Comparison of ENCODE assay signal across 8 mouse cellular contexts in the genomic region with DNA sequence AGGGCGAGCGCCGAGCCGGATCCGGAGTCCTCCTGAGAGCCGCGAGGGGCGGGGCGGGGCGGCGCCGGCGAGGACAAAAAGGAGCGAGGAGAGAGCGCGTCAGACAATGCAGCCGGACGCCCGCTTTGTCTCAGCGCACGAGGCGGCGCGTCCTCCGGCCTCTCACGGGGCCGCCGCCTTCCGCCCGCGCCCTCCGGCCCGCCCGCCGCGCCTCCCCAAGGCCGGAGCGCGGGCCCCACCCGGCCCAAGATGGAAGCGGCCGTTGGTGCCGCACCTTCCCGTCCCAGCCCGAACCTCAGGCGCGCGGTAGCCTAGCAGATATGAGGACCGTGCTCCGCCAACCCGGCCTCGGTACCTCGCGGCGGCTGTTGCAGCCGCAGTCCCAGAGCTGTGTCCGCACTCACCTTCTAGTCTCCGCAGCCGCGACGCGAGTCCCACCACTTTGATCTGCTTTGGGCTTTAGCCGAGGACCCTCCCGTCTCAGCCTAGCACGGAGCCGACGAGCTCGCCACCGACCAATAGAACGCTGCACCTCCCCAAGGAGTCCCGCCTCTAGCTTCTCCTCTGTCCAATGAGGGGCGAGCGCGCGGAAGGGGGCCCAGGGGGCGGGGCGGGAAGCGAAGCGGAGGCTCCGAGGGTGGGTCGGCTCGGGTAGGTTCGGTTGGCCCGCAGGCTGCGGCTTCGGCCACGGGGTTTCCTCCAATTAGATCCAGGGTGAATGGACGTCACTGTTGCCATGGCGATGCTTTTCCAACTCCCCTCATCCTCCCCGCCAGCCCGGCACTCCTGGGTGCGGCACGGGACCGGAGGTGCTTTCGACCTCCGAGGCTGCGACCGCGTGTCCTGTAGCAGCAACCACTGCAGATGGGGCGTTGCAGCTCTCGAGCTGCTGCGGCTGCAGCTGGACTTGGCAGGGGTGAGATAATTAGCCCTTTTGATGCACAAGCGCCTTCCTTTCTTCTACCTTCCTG. TPM values are rescaled to one million over a fixed set of nuclear protein-coding genes. Genes with fewer than 3 reads are reported as not detected.
A peak's percentile ranks its signal among the peaks of the same experiment; 100 is the strongest.
DNase-seq lines count a peak whose midpoint lies in the region; ATAC-seq and TF ChIP-seq lines count a peak whose summit lies in the region.

A gene (minus strand): TSS at position 538 of the 971 bp plus-strand sequence.

- DNase-seq in G1E (ENCODE audit: low spot score) = peak; percentile 99
- DNase-seq in cerebellum, adult 18-20 months = peak; percentile 96 to 99
- peak; percentile 93 to 94 for DNase-seq in heart, postnatal 36 days
- peak; percentile 97 for DNase-seq in layer of hippocampus, adult 2 months (ENCODE audit: low spot score in 2 of 2)
- DNase-seq in lung, embryonic 14.5 days = peak; percentile 99
- DNase-seq in thymus, adult 2 months = peak; percentile 92

- TF ChIP-seq CTCF in G1E (IDR thresholded peaks at IDR 0.05; ENCODE audit: low read depth, low read length) = no peak
- TF ChIP-seq CTCF in layer of hippocampus, adult 2 months (conservative IDR thresholded peaks at IDR 0.05) = no peak
- TF ChIP-seq CTCF in lung, embryonic 14.5 days (IDR thresholded peaks at IDR 0.05; ENCODE audit: low read depth) = no peak
- TF ChIP-seq CTCF in olfactory bulb, adult 2 months (IDR thresholded peaks at IDR 0.05; ENCODE audit: insufficient read depth, low read depth, low read length) = no peak
- no peak for TF ChIP-seq CTCF in thymus, adult 2 months (IDR thresholded peaks at IDR 0.05; ENCODE audit: borderline replicate concordance, control insufficient read depth, extremely low read depth, insufficient read depth, low read length, poor library complexity)

- peak; percentile 88 for TF ChIP-seq POLR2A in olfactory bulb, adult 2 months (IDR thresholded peaks at IDR 0.05; ENCODE audit: insufficient read depth, low read depth, low read length)
- peak; percentile 74 for TF ChIP-seq POLR2A in thymus, adult 2 months (IDR thresholded peaks at IDR 0.05; ENCODE audit: control insufficient read depth, extremely low read depth, insufficient read depth, low read length, poor library complexity)

- peak within 1 kb of the TSS; percentile 98 for H3K9ac ChIP-seq in forebrain, embryonic 16.5 days (replicated peaks; ENCODE audit: low read depth, low read length)
- peak within 1 kb of the TSS; percentile 97 for H3K9ac ChIP-seq in lung, embryonic 14.5 days

- peaks cover 26% of the 10 kb centered on the region for H3K36me3 ChIP-seq in G1E (replicated peaks)
- peaks cover 20% of the 10 kb centered on the region for H3K36me3 ChIP-seq in forebrain, embryonic 16.5 days (ENCODE audit: control insufficient read depth, insufficient read depth)
- peaks cover 31% of the 10 kb centered on the region for H3K36me3 ChIP-seq in lung, embryonic 14.5 days (ENCODE audit: insufficient read depth)
- peaks cover 9% of the 10 kb centered on the region for H3K36me3 ChIP-seq in thymus, adult 2 months (ENCODE audit: control insufficient read depth, insufficient read depth, low read length)

- ATAC-seq in G1E (ENCODE audit: extremely low read depth, insufficient number of reproducible peaks, low FRiP score, poor library complexity, severe bottlenecking) = peak; percentile 97
- ATAC-seq in forebrain, embryonic 16.5 days = peak; percentile 99
- peak; percentile 100 for ATAC-seq in lung, embryonic 14.5 days (ENCODE audit: insufficient read depth)

- peaks cover 24% of the 10 kb centered on the region for H3K4me1 ChIP-seq in G1E (ENCODE audit: insufficient read depth, low read depth, low read length)
- H3K4me1 ChIP-seq in forebrain, embryonic 16.5 days (replicated peaks; ENCODE audit: control insufficient read depth, insufficient read depth, low read length) = peaks cover 14% of the 10 kb centered on the region
- peaks cover 5% of the 10 kb centered on the region for H3K4me1 ChIP-seq in lung, embryonic 14.5 days (ENCODE audit: insufficient read depth)
- H3K4me1 ChIP-seq in olfactory bulb, adult 2 months (ENCODE audit: control insufficient read depth, insufficient read depth, low read length) = peaks cover 5% of the 10 kb centered on the region; the same call in 1 of the 2 replicates
- H3K4me1 ChIP-seq in thymus, adult 2 months (replicated peaks; ENCODE audit: control insufficient read depth, insufficient read depth, low read length) = peaks cover 8% of the 10 kb centered on the region

- H3K4me3 ChIP-seq in G1E (ENCODE audit: low read depth, low read length) = peak within 1 kb of the TSS; percentile 90
- peak within 1 kb of the TSS; percentile 82 for H3K4me3 ChIP-seq in forebrain, embryonic 16.5 days (replicated peaks; ENCODE audit: low read length)
- peak within 1 kb of the TSS; percentile 77 for H3K4me3 ChIP-seq in layer of hippocampus, adult 2 months
- H3K4me3 ChIP-seq in lung, embryonic 14.5 days (ENCODE audit: low read depth, low read length) = peak within 1 kb of the TSS; percentile 92
- peak within 1 kb of the TSS; percentile 98 for H3K4me3 ChIP-seq in olfactory bulb, adult 2 months (ENCODE audit: insufficient read depth, low read depth, low read length)
- peak within 1 kb of the TSS; percentile 80 for H3K4me3 ChIP-seq in thymus, adult 2 months (ENCODE audit: control insufficient read depth, insufficient read depth, low read length)

- intact Hi-C loops in heart, postnatal 36 days (cut with DNase I) = loop anchor here (1.0 to 10.0 kb wide), 3 partner anchors 44 to 263 kb away; a partner anchor contains a TSS

- peak within 1 kb of the TSS; percentile 100 for H3K27ac ChIP-seq in forebrain, embryonic 16.5 days (ENCODE audit: low read length)
- peak within 1 kb of the TSS; percentile 99 for H3K27ac ChIP-seq in layer of hippocampus, adult 2 months
- H3K27ac ChIP-seq in lung, embryonic 14.5 days (ENCODE audit: low read depth) = peak within 1 kb of the TSS; percentile 100
- peak within 1 kb of the TSS; percentile 95 for H3K27ac ChIP-seq in olfactory bulb, adult 2 months (ENCODE audit: insufficient read depth, low read depth, low read length)
- peak within 1 kb of the TSS; percentile 58 for H3K27ac ChIP-seq in thymus, adult 2 months (ENCODE audit: control insufficient read depth, insufficient read depth, low read length)

- H3K27me3 ChIP-seq in G1E (ENCODE audit: insufficient read depth, low read length) = no peaks in the 10 kb centered on the region
- H3K27me3 ChIP-seq in forebrain, embryonic 16.5 days (replicated peaks; ENCODE audit: control insufficient read depth, insufficient read depth, low read length) = no peaks in the 10 kb centered on the region
- no peaks in the 10 kb centered on the region for H3K27me3 ChIP-seq in lung, embryonic 14.5 days (ENCODE audit: insufficient read depth, low read length)
- no peaks in the 10 kb centered on the region for H3K27me3 ChIP-seq in thymus, adult 2 months (ENCODE audit: control insufficient read depth, insufficient read depth, low read length)

- peak within 1 kb of the TSS; percentile 89 for H3K4me2 ChIP-seq in forebrain, embryonic 16.5 days (ENCODE audit: low read length)
- peak within 1 kb of the TSS; percentile 84 for H3K4me2 ChIP-seq in lung, embryonic 14.5 days

- WGBS in forebrain, embryonic 16.5 days = 0% methylated on average over 96 of the region's 103 CpGs
- under 1% methylated on average over 97 of the region's 103 CpGs for WGBS in lung, embryonic 14.5 days
- WGBS in olfactory bulb, adult 2 months = under 1% methylated on average over 100 of the region's 103 CpGs
- under 1% methylated on average over 102 of the region's 103 CpGs for WGBS in thymus, adult 2 months

- 0 out of 2 replicates have a peak, but pooled peaks cover 2% of the 10 kb centered on the region for H3K9me3 ChIP-seq in G1E (replicated peaks)
- H3K9me3 ChIP-seq in forebrain, embryonic 16.5 days (ENCODE audit: control insufficient read depth, low read length) = peaks cover 8% of the 10 kb centered on the region; the same call in 1 of the 2 replicates
- no peaks in the 10 kb centered on the region; the same call in 1 of the 2 replicates for H3K9me3 ChIP-seq in lung, embryonic 14.5 days (ENCODE audit: low read depth, low read length)

RNA-seq across cellular contexts. Expression of the gene that starts here (rescaled TPM):
- total RNA-seq in G1E (2014; fragmentation: Nextera tagmentation) (157 and 164 TPM in 2 replicates), G1E (2017) (158 and 170 TPM in 2 replicates)
- 97.6 and 114 TPM in 2 replicates for polyA plus RNA-seq in G1E (2012)
- 1,089 and 1,150 TPM in 2 replicates for polyA plus RNA-seq in forebrain, embryonic 16.5 days (2015; fragmentation: Nextera tagmentation; extraction: Ambion mirVana)
- total RNA-seq in heart, postnatal 36 days (2021) = 10 to 100 TPM; 62.2 to 68.0 TPM
- total RNA-seq in layer of hippocampus, adult 2 months (2021) = 100 to 1,000 TPM; 444 to 448 TPM
- 805 and 834 TPM in 2 replicates for polyA plus RNA-seq in lung, embryonic 14.5 days (2014; fragmentation: Nextera tagmentation; extraction: Ambion mirVana)
- polyA plus RNA-seq in olfactory bulb, adult 2 months (2012; ENCODE audit: insufficient read depth, insufficient read length, low replicate concordance, missing spikeins) = 292 TPM in 1 of 2 replicates, not detected in the other
- 40.8 and 61.1 TPM in 2 replicates for polyA plus RNA-seq in thymus, adult 2 months (2012; rRNA removed)

Comparison
In these comparisons a context has a peak if more than half of its experiments do, and no peak if none do; other contexts are left out.
1. Peak in every context shown above with its lines: DNase-seq, ATAC-seq, H3K4me3 ChIP-seq and H3K27ac ChIP-seq.